Comparison of ENCODE assay signal across 20 mouse cellular contexts in the genomic region with DNA sequence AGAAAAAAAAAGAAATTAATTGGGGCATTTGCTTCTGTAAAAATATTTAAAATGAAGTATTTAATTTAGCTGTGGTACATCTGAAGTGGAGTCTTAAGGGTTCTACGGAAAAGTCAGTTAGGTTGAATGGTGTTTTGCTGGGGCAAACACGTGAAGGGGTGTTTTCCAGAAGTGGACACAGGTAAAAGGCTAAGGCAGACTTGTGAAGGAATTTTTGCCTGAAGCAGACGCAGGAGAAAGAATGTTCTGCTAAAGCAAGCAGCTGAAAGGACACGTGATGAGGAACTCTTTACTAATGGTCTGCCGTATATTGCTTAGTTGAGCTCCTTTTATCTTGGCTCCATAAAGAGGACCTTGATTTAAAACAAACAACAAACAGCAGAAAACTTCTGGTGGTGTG.
"Had no signal": no experiment of that assay in that cellular context is flagged by ENCODE, and none has a peak within 500 bp of the region (broad histone marks: within the 10 kb centered on the region; RNA-seq: fewer than 3 reads in every experiment).

No protein-coding gene starts in this region.

- H3K9ac ChIP-seq: liver, embryonic 13.5 days; midbrain, embryonic 13.5 days; neural tube, embryonic 13.5 days; stomach, embryonic 15.5 days had no signal

- DNase-seq: layer of hippocampus, adult 9-11 months; liver, embryonic 13.5 days; lung, postnatal 36 days; retina, postnatal 1 day; right cerebral cortex, postnatal 25 days; spleen, adult 18-20 months; thymus, postnatal 25 days had no signal

- H3K27ac ChIP-seq: hindbrain, postnatal 0 days; kidney, postnatal 0 days; layer of hippocampus, adult 2 months; left cerebral cortex, adult 2 months; liver, embryonic 13.5 days; midbrain, embryonic 10.5 days; midbrain, embryonic 13.5 days; neural tube, embryonic 13.5 days; stomach, embryonic 15.5 days had no signal

- H3K36me3 ChIP-seq: liver, embryonic 13.5 days; midbrain, embryonic 10.5 days; midbrain, embryonic 13.5 days; neural tube, embryonic 13.5 days; stomach, embryonic 15.5 days had no signal

- ATAC-seq: inflammation-experienced regulatory T-cells, adult 6 months; intestine, embryonic 16.5 days; midbrain, embryonic 13.5 days; midbrain, embryonic 16.5 days had no signal

- H3K4me2 ChIP-seq: liver, embryonic 13.5 days; midbrain, embryonic 13.5 days; neural tube, embryonic 13.5 days; stomach, embryonic 15.5 days had no signal

- H3K9me3 ChIP-seq: liver, embryonic 13.5 days; midbrain, embryonic 10.5 days; midbrain, embryonic 13.5 days; neural tube, embryonic 13.5 days; stomach, embryonic 15.5 days had no signal

- H3K4me3 ChIP-seq: layer of hippocampus, adult 2 months; left cerebral cortex, adult 2 months; liver, embryonic 13.5 days; megakaryocyte, embryonic 14.5 days; midbrain, embryonic 10.5 days; midbrain, embryonic 13.5 days; myocyte; neural tube, embryonic 13.5 days; stomach, embryonic 15.5 days had no signal

- H3K4me1 ChIP-seq: liver, embryonic 13.5 days; megakaryocyte, embryonic 14.5 days; midbrain, embryonic 10.5 days; midbrain, embryonic 13.5 days; neural tube, embryonic 13.5 days; stomach, embryonic 15.5 days had no signal

- H3K27me3 ChIP-seq: liver, embryonic 13.5 days; megakaryocyte, embryonic 14.5 days; midbrain, embryonic 13.5 days; neural tube, embryonic 13.5 days; stomach, embryonic 15.5 days had no signal
